Mouse (Mus musculus) liver, postnatal 0 days (tissue): ENCODE measurements around the gene Pck2. TPM values are rescaled to one million over a fixed set of nuclear protein-coding genes. Genes with fewer than 3 reads are reported as not detected.

Experiments used
- ATAC-seq: fragments of 200-750 bp; cut with Nextera tagmentation; 2 replicates; pipeline ENCODE4 v1.8.0; 2017; ENCODE audit warnings: mild to moderate bottlenecking, moderate library complexity
- DNase-seq: peaks from one replicate; pipeline ENCODE4 v3.0.0-alpha.2; 2016
- H3K27ac ChIP-seq: fragments of 300-500 bp; sonication (generic); 2 replicates; pipeline ENCODE4 v1.5.1; 2014; ENCODE audit warnings: antibody characterized with exemption, moderate library complexity, mild to moderate bottlenecking, low read depth
- H3K27me3 ChIP-seq: fragments of 300-500 bp; sonication (generic); 2 replicates; pipeline ENCODE4 v1.6.1; 2014; ENCODE audit warnings: low read length, control low read depth, mixed read lengths; ENCODE audit not compliant: insufficient read depth
- H3K36me3 ChIP-seq: fragments of 300-500 bp; sonication (generic); replicated peaks from 2 replicates; pipeline ENCODE4 v1.6.1; 2014; ENCODE audit warnings: mild to moderate bottlenecking, control low read depth, low read length, moderate library complexity, mixed read lengths; ENCODE audit not compliant: insufficient read depth
- H3K4me1 ChIP-seq: fragments of 300-500 bp; sonication (generic); 2 replicates; pipeline ENCODE4 v1.6.1; 2014; ENCODE audit warnings: antibody characterized with exemption, mild to moderate bottlenecking, control low read depth; ENCODE audit not compliant: insufficient read depth
- H3K4me2 ChIP-seq: fragments of 300-500 bp; sonication (generic); 2 replicates; pipeline ENCODE4 v1.6.1; 2014; ENCODE audit warnings: low read depth, mild to moderate bottlenecking, low read length, moderate library complexity, mixed read lengths
- H3K4me3 ChIP-seq: fragments of 300-500 bp; sonication (generic); 2 replicates; pipeline ENCODE4 v1.5.1; 2014; ENCODE audit warnings: low read depth, low read length
- H3K9ac ChIP-seq: fragments of 300-500 bp; sonication (generic); replicated peaks from 2 replicates; pipeline ENCODE4 v1.6.1; 2014; ENCODE audit warnings: mild to moderate bottlenecking, moderate library complexity
- H3K9me3 ChIP-seq: fragments of 300-500 bp; sonication (generic); 2 replicates; pipeline ENCODE4 v1.6.1; 2016; ENCODE audit warnings: mild to moderate bottlenecking, control low read depth, low read length, mixed read lengths
- CTCF ChIP-seq: sonication (generic); IDR thresholded peaks from 2 replicates; pipeline ENCODE4 v1.5.1; 2016; ENCODE audit warnings: antibody characterized with exemption, low read depth
- EP300 ChIP-seq: IDR thresholded peaks from 2 replicates; pipeline ENCODE4 v1.6.1; 2016; ENCODE audit warnings: antibody characterized with exemption, low read depth, mild to moderate bottlenecking
- WGBS: fragments of 180-500 bp; shearing (Covaris S2); extraction: QIAGEN DNeasy Blood & Tissue Kit; methylation state at CpG from one replicate; pipeline ENCODE4 v1.1.7; 2014; ENCODE audit not compliant: insufficient replicate concordance; 5-methylcytosine and 5-hydroxymethylcytosine counted together
- polyA plus RNA-seq: library from polyadenylated mRNA; unstranded; fragments of >200 nt; fragmentation: Nextera tagmentation; extraction: Ambion mirVana; gene quantifications from 2 replicates; pipeline ENCODE4 v1.2.1, GENCODE M21; 2015

Pck2 gene
- polyA plus RNA-seq, 1 experiment from 2014 or later, result 20.7 TPM

DNA sequence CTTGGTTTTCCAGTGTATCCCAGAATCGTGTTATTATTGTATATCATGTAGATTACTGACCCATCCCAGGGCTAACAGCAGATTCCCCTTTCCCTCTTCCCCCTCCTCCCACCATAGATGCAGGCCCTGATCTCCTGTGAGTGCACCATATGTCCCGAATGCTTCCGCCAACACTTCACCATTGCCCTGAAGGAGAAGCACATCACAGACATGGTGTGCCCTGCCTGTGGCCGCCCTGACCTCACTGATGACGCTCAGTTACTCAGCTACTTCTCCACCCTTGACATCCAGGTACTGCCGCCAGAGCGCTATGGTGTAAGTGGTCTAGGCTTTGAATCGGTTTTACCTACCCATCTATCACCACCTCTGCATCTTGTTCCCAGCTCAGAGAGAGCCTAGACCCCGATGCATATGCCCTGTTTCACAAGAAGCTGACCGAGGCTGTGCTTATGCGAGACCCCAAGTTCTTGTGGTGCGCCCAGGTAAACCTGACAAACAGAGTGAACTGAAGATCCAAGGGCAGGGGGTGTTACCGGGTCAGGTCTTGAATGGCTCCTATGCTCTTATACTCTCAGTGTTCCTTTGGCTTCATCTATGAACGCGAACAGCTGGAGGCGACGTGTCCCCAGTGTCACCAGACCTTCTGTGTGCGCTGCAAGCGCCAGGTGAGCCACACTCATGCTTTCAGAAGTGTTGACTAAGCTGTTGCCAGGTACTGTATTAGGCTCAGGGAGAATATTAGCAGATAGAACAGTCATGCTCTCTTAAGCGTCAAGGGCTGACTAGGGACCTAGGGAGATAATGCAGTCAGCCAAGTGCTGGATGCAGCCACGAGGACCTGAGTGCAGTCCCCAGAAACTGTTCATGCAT lies 58.7 kb downstream of the Pck2 start:
- Histone ChIP-seq H3K27ac (no peak overlapping the region), H3K9ac (no peak overlapping the region), H3K4me2 (no peak overlapping the region), H3K9me3 (no peaks in the 10 kb centered on the region), H3K4me1 (peaks cover 13% of the 10 kb centered on the region; the same call in 1 of the 2 replicates), H3K4me3 (no peak overlapping the region), H3K27me3 (no peaks in the 10 kb centered on the region), H3K36me3 (peaks cover 87% of the 10 kb centered on the region)
- no peak for DNase-seq
- 92% methylated on average over 21 of the region's 21 CpGs for WGBS
- TF ChIP-seq EP300, result no peak
- no peak for TF ChIP-seq CTCF
- no peak for ATAC-seq

Other genes starting within 250 kb of the Pck2 start
- gene Dhrs4, start 61.5 kb upstream of the Pck2 start, polyA plus RNA-seq, result 177 TPM in 2 replicates
- 0.06 and 0.08 TPM in 2 replicates for gene Carmil3, start 49.6 kb upstream of the Pck2 start, polyA plus RNA-seq
- not detected in 2 replicates for gene Cpne6, start 29.8 kb upstream of the Pck2 start, polyA plus RNA-seq
- gene Nrl, start 15.3 kb upstream of the Pck2 start, polyA plus RNA-seq, result not detected in 2 replicates
- gene Dcaf11, start 19.7 kb downstream of the Pck2 start, polyA plus RNA-seq, result 59.9 and 62.7 TPM in 2 replicates
- 1.3 and 1.4 TPM in 2 replicates for gene A730061H03Rik, start 20.1 kb downstream of the Pck2 start, polyA plus RNA-seq
- gene Fitm1, start 35.4 kb downstream of the Pck2 start, polyA plus RNA-seq, result 1.8 and 4.6 TPM in 2 replicates
- gene Psme1, start 37.9 kb downstream of the Pck2 start, polyA plus RNA-seq, result 162 and 180 TPM in 2 replicates
- 17.3 and 19.2 TPM in 2 replicates for gene Emc9, start 45.0 kb downstream of the Pck2 start, polyA plus RNA-seq
- 222 and 231 TPM in 2 replicates for gene Psme2, start 50.8 kb downstream of the Pck2 start, polyA plus RNA-seq
- 8.5 and 9.6 TPM in 2 replicates for gene Rnf31, start 51.4 kb downstream of the Pck2 start, polyA plus RNA-seq
- gene Irf9, start 63.3 kb downstream of the Pck2 start, polyA plus RNA-seq, result 18.6 and 19.4 TPM in 2 replicates
- gene Rec8, start 77.8 kb downstream of the Pck2 start, polyA plus RNA-seq, result 1.5 and 2.2 TPM in 2 replicates
- 14.7 and 16.6 TPM in 2 replicates for gene Ipo4, start 95.7 kb downstream of the Pck2 start, polyA plus RNA-seq
- gene Gm49378, start 97.6 kb downstream of the Pck2 start, polyA plus RNA-seq, result 0.99 and 1.6 TPM in 2 replicates
- 39.3 and 42.8 TPM in 2 replicates for gene Tm9sf1, start 103.5 kb downstream of the Pck2 start, polyA plus RNA-seq
- 0.06 and 0.21 TPM in 2 replicates for gene Tssk4, start 109.9 kb downstream of the Pck2 start, polyA plus RNA-seq
- 16.0 and 16.1 TPM in 2 replicates for gene Mdp1, start 120.2 kb downstream of the Pck2 start, polyA plus RNA-seq
- gene Gmpr2, start 131.7 kb downstream of the Pck2 start, polyA plus RNA-seq, result 15.0 and 17.4 TPM in 2 replicates
- 228 and 231 TPM in 2 replicates for gene Nedd8, start 131.9 kb downstream of the Pck2 start, polyA plus RNA-seq
- 11.5 and 14.1 TPM in 2 replicates for gene Tinf2, start 141.6 kb downstream of the Pck2 start, polyA plus RNA-seq
- gene Tgm1, start 173.7 kb downstream of the Pck2 start, polyA plus RNA-seq, result 3.6 and 4.7 TPM in 2 replicates
- gene Rabggta, start 182.0 kb downstream of the Pck2 start, polyA plus RNA-seq, result 18.5 and 21.2 TPM in 2 replicates
- gene Dhrs1, start 205.4 kb downstream of the Pck2 start, polyA plus RNA-seq, result 98.6 and 103 TPM in 2 replicates
- 13.2 and 14.5 TPM in 2 replicates for gene Nop9, start 205.4 kb downstream of the Pck2 start, polyA plus RNA-seq
- 191 and 192 TPM in 2 replicates for gene Cideb, start 218.2 kb downstream of the Pck2 start, polyA plus RNA-seq
- 1.8 and 2.1 TPM in 2 replicates for gene Ltb4r2, start 221.2 kb downstream of the Pck2 start, polyA plus RNA-seq
- gene Ltb4r1, start 225.7 kb downstream of the Pck2 start, polyA plus RNA-seq, result 21.6 and 22.0 TPM in 2 replicates
- gene Adcy4, start 243.8 kb downstream of the Pck2 start, polyA plus RNA-seq, result 1.5 and 1.7 TPM in 2 replicates
- 9.6 and 10.3 TPM in 2 replicates for gene Ripk3, start 248.6 kb downstream of the Pck2 start, polyA plus RNA-seq